In genomic region chr6:25690629-25691028, GRCm38 (mm10) we compare ENCODE assay signal across 9 mouse cellular contexts. TPM values are rescaled to one million over a fixed set of nuclear protein-coding genes. Genes with fewer than 3 reads are reported as not detected.
A peak's percentile ranks its signal among the peaks of the same experiment; 100 is the strongest.
DNase-seq lines count a peak whose midpoint lies in the region; ATAC-seq and TF ChIP-seq lines count a peak whose summit lies in the region.
"Had no signal": no experiment of that assay in that cellular context is flagged by ENCODE, and none has a peak within 500 bp of the region (broad histone marks: within the 10 kb centered on the region; RNA-seq: fewer than 3 reads in every experiment).

Gene Gpr37 (minus strand): TSS chr6:25690729.

- H3K36me3 ChIP-seq in kidney, adult 2 months (ENCODE audit: control insufficient read depth, insufficient read depth, low read length) = no peaks in the 10 kb centered on the region
- H3K36me3 ChIP-seq in hindbrain, embryonic 14.5 days (replicated peaks; ENCODE audit: control insufficient read depth, insufficient read depth) = no peaks in the 10 kb centered on the region
- H3K36me3 ChIP-seq in liver, embryonic 16.5 days (ENCODE audit: control insufficient read depth, insufficient read depth) = no peaks in the 10 kb centered on the region

- ATAC-seq in hindbrain, embryonic 14.5 days (ENCODE audit: low FRiP score) = no peak; the same call in 1 of the 2 replicates
- ATAC-seq in liver, embryonic 16.5 days (ENCODE audit: low read depth) = no peak

- H3K4me1 ChIP-seq in kidney, adult 2 months (ENCODE audit: control insufficient read depth, insufficient read depth, low read length) = no peaks in the 10 kb centered on the region
- no peaks in the 10 kb centered on the region; the same call in 1 of the 2 replicates for H3K4me1 ChIP-seq in cortical plate, adult 2 months (ENCODE audit: control insufficient read depth, insufficient read depth, low read length)
- peaks cover 10% of the 10 kb centered on the region; the same call in 1 of the 2 replicates for H3K4me1 ChIP-seq in hindbrain, embryonic 14.5 days (replicated peaks; ENCODE audit: control insufficient read depth, insufficient read depth, low read length)
- H3K4me1 ChIP-seq in liver, embryonic 16.5 days (ENCODE audit: control insufficient read depth, low read depth, low read length) = no peaks in the 10 kb centered on the region

- H3K27me3 ChIP-seq in kidney, adult 2 months (replicated peaks; ENCODE audit: control insufficient read depth, insufficient read depth, low read length) = no peaks in the 10 kb centered on the region
- H3K27me3 ChIP-seq in hindbrain, embryonic 14.5 days (ENCODE audit: control insufficient read depth, insufficient read depth, low read length) = peaks cover 7% of the 10 kb centered on the region
- peaks cover 22% of the 10 kb centered on the region for H3K27me3 ChIP-seq in liver, embryonic 16.5 days (ENCODE audit: control insufficient read depth, insufficient read depth, low read depth, low read length)

- peak within 1 kb of the TSS; percentile 53 for H3K4me3 ChIP-seq in kidney, adult 2 months (ENCODE audit: insufficient read depth, low read depth, low read length)
- H3K4me3 ChIP-seq in cortical plate, adult 2 months (ENCODE audit: insufficient read depth, low read length) = peak within 1 kb of the TSS; percentile 74
- H3K4me3 ChIP-seq in hindbrain, embryonic 14.5 days (replicated peaks; ENCODE audit: low read length) = peak within 1 kb of the TSS; percentile 52
- H3K4me3 ChIP-seq in liver, embryonic 16.5 days (ENCODE audit: low read depth, low read length) = peak within 1 kb of the TSS; percentile 49

- no peak for TF ChIP-seq CTCF in kidney, adult 2 months (conservative IDR thresholded peaks at IDR 0.05; ENCODE audit: insufficient read depth, insufficient read length, low read depth, low read length)
- no peak for TF ChIP-seq CTCF in cortical plate, adult 2 months (IDR thresholded peaks at IDR 0.05; ENCODE audit: extremely low read depth, insufficient read depth, low read length)

- H3K4me2 ChIP-seq in hindbrain, embryonic 14.5 days (replicated peaks) = peak within 1 kb of the TSS; percentile 71
- peak within 1 kb of the TSS; percentile 65 for H3K4me2 ChIP-seq in liver, embryonic 16.5 days (ENCODE audit: low read depth, low read length)

- H3K9ac ChIP-seq in hindbrain, embryonic 14.5 days = peak within 1 kb of the TSS; percentile 53
- H3K9ac ChIP-seq in liver, embryonic 16.5 days (ENCODE audit: low read depth, low read length) = no peak within 1 kb of the TSS

- no peaks in the 10 kb centered on the region for H3K9me3 ChIP-seq in hindbrain, embryonic 14.5 days (ENCODE audit: control insufficient read depth, low read length)
- no peaks in the 10 kb centered on the region for H3K9me3 ChIP-seq in liver, embryonic 16.5 days (replicated peaks; ENCODE audit: control insufficient read depth, low read length)

- no peak for DNase-seq in kidney, adult 2 months
- DNase-seq in kidney, postnatal 14 days = no peak
- no peak for DNase-seq in hindbrain, embryonic 14.5 days (ENCODE audit: low spot score)
- no peak for DNase-seq in embryo, embryonic 10 days (ENCODE audit: low spot score)
- no peak for DNase-seq in natural killer cell, adult 2 months (ENCODE audit: low spot score in 2 of 2)
- DNase-seq in cerebellum, adult 11 months = no peak
- DNase-seq: thymus, postnatal 14 days had no signal

- no peak within 1 kb of the TSS for H3K27ac ChIP-seq in kidney, adult 2 months (ENCODE audit: insufficient read depth, low read depth, low read length)
- peak within 1 kb of the TSS; percentile 26 for H3K27ac ChIP-seq in cortical plate, adult 2 months (ENCODE audit: insufficient read depth, low read length)
- H3K27ac ChIP-seq in hindbrain, embryonic 14.5 days = peak within 1 kb of the TSS; percentile 76
- no peak within 1 kb of the TSS for H3K27ac ChIP-seq in liver, embryonic 16.5 days (ENCODE audit: low read length)

- TF ChIP-seq POLR2A in kidney, adult 2 months (IDR thresholded peaks at IDR 0.05; ENCODE audit: low read depth, low read length) = no peak
- no peak for TF ChIP-seq POLR2A in cortical plate, adult 2 months (IDR thresholded peaks at IDR 0.05; ENCODE audit: extremely low read depth, insufficient read depth, low read length)

- WGBS in kidney, adult 2 months = 34% methylated on average over 7 of the region's 7 CpGs
- 31% methylated on average over 7 of the region's 7 CpGs for WGBS in hindbrain, embryonic 14.5 days
- 23% methylated on average over 7 of the region's 7 CpGs for WGBS in liver, embryonic 16.5 days (ENCODE audit: insufficient replicate concordance)

RNA-seq across cellular contexts. Expression of gene Gpr37, which starts in this region (rescaled TPM):
- polyA plus RNA-seq in kidney, adult 2 months (2012; rRNA removed) = 0.25 and 0.27 TPM in 2 replicates
- polyA plus RNA-seq in cortical plate, adult 2 months (2012; rRNA removed) = 34.8 and 41.0 TPM in 2 replicates
- polyA plus RNA-seq in hindbrain, embryonic 14.5 days (2014; fragmentation: Nextera tagmentation; extraction: Ambion mirVana) = 4.7 and 5.3 TPM in 2 replicates
- polyA plus RNA-seq in liver, embryonic 16.5 days (2015; fragmentation: Nextera tagmentation; extraction: Ambion mirVana) = 0.09 and 0.17 TPM in 2 replicates

Comparison
In these comparisons a context has a peak if more than half of its experiments do, and no peak if none do; other contexts are left out.
1. H3K27ac ChIP-seq: peak in cortical plate, adult 2 months (single experiment) and hindbrain, embryonic 14.5 days (single experiment); none in kidney, adult 2 months (single experiment) and liver, embryonic 16.5 days (single experiment).
2. Peak in every context shown above with its lines, with median percentiles within 50 percentile points of each other: H3K4me3 ChIP-seq.